Mouse (Mus musculus) forebrain, embryonic 10.5 days (tissue): ENCODE data around the gene Hps4. TPM values are rescaled to one million over a fixed set of nuclear protein-coding genes. Genes with fewer than 3 reads are reported as not detected.

Source experiments
- DNase-seq: peaks from one replicate; pipeline ENCODE4 v3.0.0-alpha.2; 2017; ENCODE audit warnings: low spot score; ENCODE audit errors: extremely low spot score
- H3K27ac ChIP-seq: fragments of 300-500 bp; sonication (generic); 2 replicates; pipeline ENCODE4 v1.5.1; 2016; ENCODE audit warnings: mild to moderate bottlenecking
- H3K27me3 ChIP-seq: fragments of 300-500 bp; sonication (generic); 2 replicates; pipeline ENCODE4 v1.6.1; 2016; ENCODE audit warnings: mild to moderate bottlenecking; ENCODE audit not compliant: poor library complexity, severe bottlenecking
- H3K36me3 ChIP-seq: fragments of 300-500 bp; sonication (generic); replicated peaks from 2 replicates; pipeline ENCODE4 v1.6.1; 2016; ENCODE audit warnings: mild to moderate bottlenecking, moderate library complexity
- H3K4me1 ChIP-seq: fragments of 300-500 bp; sonication (generic); 2 replicates; pipeline ENCODE4 v1.6.1; 2016
- H3K4me3 ChIP-seq: fragments of 300-500 bp; sonication (generic); 2 replicates; pipeline ENCODE4 v1.5.1; 2016; ENCODE audit warnings: mild to moderate bottlenecking, moderate library complexity
- H3K9me3 ChIP-seq: fragments of 300-500 bp; sonication (generic); 2 replicates; pipeline ENCODE4 v1.6.1; 2016; ENCODE audit warnings: mild to moderate bottlenecking, moderate library complexity
- WGBS: fragments of 180-500 bp; shearing (Covaris S2); methylation state at CpG from one replicate; pipeline ENCODE4 v1.1.7; 2016; 5-methylcytosine and 5-hydroxymethylcytosine counted together
- polyA plus RNA-seq: library from polyadenylated mRNA; unstranded; fragments of >200 nt; fragmentation: Nextera tagmentation; extraction: Ambion mirVana; gene quantifications from 2 replicates; pipeline ENCODE4 v1.2.1, GENCODE M21; 2016

The Hps4 gene
- polyA plus RNA-seq, result 32.7 and 33.6 TPM in 2 replicates

DNA sequence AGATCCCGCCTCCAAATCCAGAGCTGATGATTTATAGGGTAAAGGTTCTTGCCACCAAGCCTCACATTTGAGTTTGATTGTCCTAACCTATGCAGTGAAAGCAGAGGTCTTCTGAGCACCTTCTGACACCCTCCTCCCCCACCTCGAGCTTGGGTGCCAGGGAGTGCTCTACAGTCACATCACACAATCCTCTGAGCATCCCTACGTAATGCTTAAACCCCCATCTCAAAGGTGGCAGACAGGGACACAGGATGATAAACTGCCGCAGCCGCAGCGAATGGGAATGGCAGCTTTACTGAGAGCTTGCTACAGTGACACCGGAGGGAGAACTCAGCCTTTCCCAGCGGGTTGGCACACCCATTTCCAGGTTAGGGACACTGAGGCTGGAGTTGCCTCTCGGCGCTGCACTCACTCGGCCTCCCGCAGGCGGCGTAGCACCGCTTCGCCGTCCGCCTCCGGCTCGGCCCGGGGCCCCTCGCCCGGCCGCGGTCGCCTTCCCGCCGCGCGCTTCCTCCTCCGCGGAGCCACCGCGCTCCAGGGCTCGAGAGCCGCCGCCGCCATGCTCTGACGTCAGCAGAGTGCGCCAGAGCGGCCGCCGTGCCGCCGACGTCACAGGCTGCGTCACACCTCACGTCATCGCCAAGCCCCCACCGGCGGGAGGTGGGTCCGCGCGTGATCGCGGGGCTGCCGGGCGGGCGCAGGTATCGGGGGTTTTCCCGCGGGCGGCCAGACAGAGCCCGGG is at the start of gene Hps4, which contains the start of gene Srrd:
TSS of gene Hps4 (plus strand) at position 621 of the 742 bp plus-strand sequence.
TSS of gene Srrd (minus strand) at position 578 of the 742 bp plus-strand sequence.
- DNase-seq, result peak; percentile 79
- Histone ChIP-seq H3K27me3 (no peaks in the 10 kb centered on the region), H3K4me1 (peaks cover 43% of the 10 kb centered on the region), H3K36me3 (peaks cover 55% of the 10 kb centered on the region), H3K9me3 (no peaks in the 10 kb centered on the region), H3K4me3 (peak within 1 kb of the TSS; percentile 87), H3K27ac (peak within 1 kb of the TSS; percentile 92)
- WGBS, result 2% methylated on average over 64 of the region's 64 CpGs

DNA sequence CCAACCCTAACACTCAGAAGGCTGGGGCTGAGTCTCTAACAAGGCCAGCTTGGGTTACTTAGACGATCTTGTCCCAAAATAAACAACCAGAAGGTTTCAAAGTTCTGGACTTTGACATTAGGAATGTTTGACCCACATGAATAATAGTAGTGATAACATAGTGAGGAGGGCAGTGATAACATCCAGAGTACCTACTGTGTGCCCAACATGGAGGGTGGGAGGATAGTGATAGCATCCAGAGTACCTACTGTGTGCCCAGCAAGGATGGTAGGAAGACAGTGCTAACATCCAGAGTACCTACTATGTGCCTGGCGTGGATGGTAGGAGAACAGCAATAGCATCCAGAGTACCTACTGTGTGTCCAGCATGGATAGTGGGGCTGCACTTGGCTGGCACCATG is 49.1 kb upstream of the Hps4 start:
- H3K27ac ChIP-seq, result no peak overlapping the region
- no peaks in the 10 kb centered on the region for H3K36me3 ChIP-seq
- peaks cover 42% of the 10 kb centered on the region for H3K4me1 ChIP-seq
- no peaks in the 10 kb centered on the region for H3K9me3 ChIP-seq
- no peak overlapping the region for H3K4me3 ChIP-seq
- no peak for DNase-seq
- H3K27me3 ChIP-seq, result no peaks in the 10 kb centered on the region
- whole genome bisulfite sequencing, result 84% methylated on average over 2 of the region's 2 CpGs

DNA sequence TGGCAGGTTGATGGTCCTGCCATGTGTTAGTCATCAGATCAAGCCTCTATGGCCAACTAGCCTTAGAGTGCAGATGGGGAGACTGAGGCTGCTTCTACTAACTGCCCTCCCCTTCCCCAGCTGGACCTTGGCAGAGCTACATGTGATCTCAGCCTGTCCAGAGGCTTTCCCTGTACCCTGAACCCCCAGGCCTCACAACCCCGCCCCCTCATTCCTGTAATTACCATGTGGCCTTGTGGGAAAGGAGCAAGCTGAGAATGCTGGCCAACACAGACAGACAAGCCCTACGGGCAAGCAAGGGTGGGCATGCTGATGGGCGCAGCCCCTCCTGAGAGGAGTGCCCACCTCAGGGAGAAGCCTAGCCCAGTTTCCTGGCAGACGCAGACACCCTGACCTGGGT is 48.2 kb upstream of the Hps4 start:
- peaks cover 38% of the 10 kb centered on the region for H3K4me1 ChIP-seq
- DNase-seq, result no peak
- WGBS, result 69% methylated on average over 4 of the region's 4 CpGs
- peak overlapping the region; percentile 40 for H3K27ac ChIP-seq
- no peaks in the 10 kb centered on the region for H3K36me3 ChIP-seq
- H3K4me3 ChIP-seq, result no peak overlapping the region
- no peaks in the 10 kb centered on the region for H3K9me3 ChIP-seq
- H3K27me3 ChIP-seq, result no peaks in the 10 kb centered on the region

GRCm38 (mm10) chr5:112295162-112295561 is 47.7 kb upstream of the Hps4 start:
- Histone ChIP-seq H3K4me1 (peaks cover 41% of the 10 kb centered on the region), H3K9me3 (no peaks in the 10 kb centered on the region), H3K36me3 (no peaks in the 10 kb centered on the region), H3K27ac (peak overlapping the region; percentile 40; the same call in 1 of the 2 replicates), H3K27me3 (no peaks in the 10 kb centered on the region), H3K4me3 (no peak overlapping the region)
- DNase-seq, result no peak
- 39% methylated on average over 8 of the region's 8 CpGs for WGBS

DNA sequence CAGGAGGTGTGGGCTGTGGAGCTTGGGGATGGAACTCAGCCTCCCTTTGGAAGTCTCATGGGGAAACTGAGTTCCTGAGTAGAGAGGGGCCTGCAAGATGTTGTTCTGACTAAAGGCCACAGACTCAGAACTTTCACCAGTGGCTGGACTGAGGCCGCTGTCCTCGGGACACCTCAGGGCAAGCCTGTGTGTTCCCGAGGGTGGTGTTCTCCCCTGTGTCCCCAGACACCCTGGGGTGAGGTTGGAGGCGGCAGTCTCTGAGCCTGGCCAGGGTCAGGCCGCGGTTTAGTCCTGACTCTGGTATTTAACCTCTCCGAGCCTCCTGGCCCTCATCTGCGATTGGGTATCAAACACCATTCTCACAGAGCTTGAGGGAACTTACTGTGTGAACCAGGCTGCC is 47.3 kb upstream of the Hps4 start:
- no peaks in the 10 kb centered on the region for H3K27me3 ChIP-seq
- 0 out of 2 replicates have a peak overlapping the region, but pooled peaks have one; percentile 40 for H3K27ac ChIP-seq
- peaks cover 45% of the 10 kb centered on the region for H3K4me1 ChIP-seq
- no peak for DNase-seq
- no peaks in the 10 kb centered on the region for H3K36me3 ChIP-seq
- H3K9me3 ChIP-seq, result no peaks in the 10 kb centered on the region
- H3K4me3 ChIP-seq, result no peak overlapping the region
- 56% methylated on average over 8 of the region's 8 CpGs for WGBS

- Histone ChIP-seq H3K9me3 (no peaks in the 10 kb centered on the region), H3K4me3 (no peak overlapping the region), H3K27ac (no peak overlapping the region), H3K27me3 (no peaks in the 10 kb centered on the region), H3K36me3 (no peaks in the 10 kb centered on the region), H3K4me1 (peaks cover 45% of the 10 kb centered on the region)
- 95% methylated on average over 6 of the region's 6 CpGs for WGBS
- DNase-seq, result no peak
These were observed 46.3 kb upstream of the Hps4 start for GRCm38 (mm10) chr5:112296404-112297181.

- no peak for DNase-seq
- Histone ChIP-seq H3K9me3 (no peaks in the 10 kb centered on the region), H3K36me3 (no peaks in the 10 kb centered on the region), H3K4me3 (no peak overlapping the region), H3K27ac (no peak overlapping the region), H3K27me3 (no peaks in the 10 kb centered on the region), H3K4me1 (peaks cover 43% of the 10 kb centered on the region)
- WGBS, result 90% methylated on average over 2 of the region's 2 CpGs
These were observed 45.6 kb upstream of the Hps4 start for GRCm38 (mm10) chr5:112297257-112297656.

DNA sequence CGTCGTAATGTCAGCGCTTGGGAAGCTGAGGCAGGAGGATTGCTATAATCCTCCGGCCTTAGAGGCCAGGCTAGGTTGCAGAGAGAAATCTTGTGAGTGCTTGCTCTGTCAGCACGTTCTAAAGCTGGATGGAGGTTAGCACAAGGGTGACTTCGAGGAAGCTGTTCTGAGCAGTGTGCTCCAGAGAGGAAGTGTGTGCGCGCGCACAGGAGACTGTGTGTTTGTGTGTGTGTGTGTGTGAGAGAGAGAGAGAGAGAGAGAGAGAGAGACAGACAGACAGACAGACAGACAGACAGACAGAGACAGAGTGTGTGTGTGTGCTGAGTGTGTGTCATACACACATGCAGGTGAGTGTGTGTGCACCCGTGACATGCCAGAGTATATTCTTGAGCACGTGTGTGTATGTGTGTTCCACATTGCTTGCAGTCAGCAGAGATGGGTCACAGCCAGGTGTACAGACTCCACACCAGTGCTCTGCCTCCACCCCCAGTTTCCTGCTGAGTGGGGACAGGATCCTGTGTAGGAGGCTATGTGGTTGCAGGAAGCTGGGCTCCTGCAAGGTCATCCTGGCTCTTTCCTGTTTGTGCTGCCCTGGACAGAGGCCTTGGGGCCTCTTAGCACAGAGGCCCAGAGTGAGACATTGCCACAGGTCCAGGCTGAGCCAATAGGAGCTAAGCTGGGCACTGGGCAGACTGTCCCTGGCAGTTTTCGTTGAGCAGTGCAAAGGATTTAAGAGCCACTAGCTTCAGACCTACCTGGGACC is 44.5 kb upstream of the Hps4 start:
- Histone ChIP-seq H3K36me3 (no peaks in the 10 kb centered on the region), H3K27me3 (no peaks in the 10 kb centered on the region), H3K9me3 (no peaks in the 10 kb centered on the region), H3K27ac (0 out of 2 replicates have a peak overlapping the region, but pooled peaks have one; percentile 8), H3K4me1 (peaks cover 37% of the 10 kb centered on the region), H3K4me3 (no peak overlapping the region)
- WGBS, result 89% methylated on average over 12 of the region's 12 CpGs
- no peak for DNase-seq

- no peaks in the 10 kb centered on the region for H3K9me3 ChIP-seq
- H3K27me3 ChIP-seq, result no peaks in the 10 kb centered on the region
- peaks cover 33% of the 10 kb centered on the region for H3K4me1 ChIP-seq
- H3K36me3 ChIP-seq, result no peaks in the 10 kb centered on the region
- 84% methylated on average over 4 of the region's 4 CpGs for WGBS
- no peak overlapping the region for H3K27ac ChIP-seq
- no peak overlapping the region for H3K4me3 ChIP-seq
- DNase-seq, result no peak
These were observed 43.5 kb upstream of the Hps4 start for GRCm38 (mm10) chr5:112299399-112299798.

- 85% methylated on average over 2 of the region's 2 CpGs for WGBS
- Histone ChIP-seq H3K4me1 (peaks cover 26% of the 10 kb centered on the region), H3K36me3 (no peaks in the 10 kb centered on the region; the same call in 1 of the 2 replicates), H3K4me3 (no peak overlapping the region), H3K9me3 (no peaks in the 10 kb centered on the region), H3K27me3 (no peaks in the 10 kb centered on the region), H3K27ac (peak overlapping the region; percentile 15; the same call in 1 of the 2 replicates)
- DNase-seq, result no peak
These were observed 42.8 kb upstream of the Hps4 start for GRCm38 (mm10) chr5:112300112-112300511.

DNA sequence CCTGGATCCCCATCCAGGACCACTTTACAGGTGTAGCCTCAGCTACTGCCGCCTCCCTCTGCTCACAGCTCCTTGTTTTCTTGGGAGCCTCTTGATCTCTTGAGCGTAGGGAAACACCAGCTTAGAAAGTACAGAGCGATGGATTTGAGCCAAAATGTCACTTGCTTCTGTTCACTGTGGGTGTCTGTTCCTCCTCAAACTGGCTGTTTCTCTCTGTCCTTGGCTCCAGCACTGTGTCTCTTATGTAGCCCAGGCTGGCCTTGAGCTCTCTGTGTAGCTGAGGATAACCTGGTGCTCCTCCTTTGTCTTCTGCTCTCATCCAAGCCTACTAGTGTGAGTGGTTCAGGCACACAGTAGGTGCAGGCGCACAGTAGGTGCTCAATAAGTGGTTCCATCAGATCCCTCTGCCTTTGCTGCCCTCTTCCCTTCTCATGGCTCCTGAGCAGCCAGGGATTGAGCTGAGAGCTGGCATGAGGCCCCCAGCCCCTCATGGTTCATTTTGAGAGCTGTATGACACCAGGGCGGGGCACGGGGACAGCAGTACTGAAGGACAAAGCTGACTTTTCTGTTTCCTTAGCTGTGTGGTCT is 42.1 kb upstream of the Hps4 start:
- H3K36me3 ChIP-seq, result peaks cover 5% of the 10 kb centered on the region
- no peak overlapping the region for H3K4me3 ChIP-seq
- no peaks in the 10 kb centered on the region for H3K9me3 ChIP-seq
- WGBS, result 87% methylated on average over 6 of the region's 6 CpGs
- DNase-seq, result no peak
- H3K27me3 ChIP-seq, result no peaks in the 10 kb centered on the region
- peaks cover 19% of the 10 kb centered on the region for H3K4me1 ChIP-seq
- H3K27ac ChIP-seq, result no peak overlapping the region

DNA sequence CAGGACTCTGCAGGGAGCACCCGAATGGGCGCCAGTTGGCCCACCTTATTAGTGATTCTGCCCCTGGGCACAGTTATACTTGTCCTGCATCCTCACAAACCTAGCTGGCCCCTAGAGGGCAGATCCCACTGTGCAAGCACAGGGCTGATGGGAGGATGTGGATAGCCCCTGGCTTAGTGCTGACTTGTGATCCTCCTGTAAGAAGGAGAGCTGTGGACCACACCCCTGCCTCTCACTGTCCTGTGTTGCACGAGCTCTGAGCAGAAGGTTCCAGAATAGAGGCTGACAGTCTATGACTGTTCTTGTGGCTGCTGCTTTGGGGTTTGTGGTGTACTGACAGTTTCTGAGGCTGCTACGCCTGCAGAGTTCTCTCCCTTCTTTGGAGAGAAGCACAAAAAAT is 41.2 kb upstream of the Hps4 start:
- WGBS, result 85% methylated on average over 4 of the region's 4 CpGs
- peaks cover 11% of the 10 kb centered on the region for H3K4me1 ChIP-seq
- DNase-seq, result no peak
- peaks cover 10% of the 10 kb centered on the region for H3K36me3 ChIP-seq
- no peak overlapping the region for H3K27ac ChIP-seq
- H3K27me3 ChIP-seq, result no peaks in the 10 kb centered on the region
- H3K4me3 ChIP-seq, result no peak overlapping the region
- H3K9me3 ChIP-seq, result no peaks in the 10 kb centered on the region
